ENCODE assay signal across 9 mouse cellular contexts in the genomic region with DNA sequence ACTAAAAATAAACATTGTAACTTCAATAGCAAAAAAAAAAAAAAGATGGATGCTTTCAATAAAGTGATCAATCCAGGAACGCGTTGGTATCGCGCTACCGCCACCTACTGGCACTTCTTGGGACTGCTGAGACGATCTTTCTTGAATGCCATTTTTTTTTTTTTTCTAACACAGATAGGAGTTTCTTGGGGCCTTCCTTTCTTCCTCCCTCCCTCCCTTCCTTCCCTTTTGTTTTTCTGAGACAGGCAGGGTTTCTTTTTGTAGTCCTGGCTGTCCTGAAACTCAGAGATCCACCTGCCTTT. TPM values are rescaled to one million over a fixed set of nuclear protein-coding genes. Genes with fewer than 3 reads are reported as not detected.
DNase-seq lines count a peak whose midpoint lies in the region; ATAC-seq and TF ChIP-seq lines count a peak whose summit lies in the region.
"Had no signal": no experiment of that assay in that cellular context is flagged by ENCODE, and none has a peak within 500 bp of the region (broad histone marks: within the 10 kb centered on the region; RNA-seq: fewer than 3 reads in every experiment).

No protein-coding gene starts in this region.

- TF ChIP-seq CTCF in left cerebral cortex, adult 2 months (IDR thresholded peaks at IDR 0.05) = peak; percentile 85

- H3K4me1 ChIP-seq in embryonic facial prominence, embryonic 11.5 days (ENCODE audit: control insufficient read depth, insufficient read depth, low read length) = no peaks in the 10 kb centered on the region

- no peak overlapping the region for H3K4me3 ChIP-seq in left cerebral cortex, adult 2 months
- no peak overlapping the region for H3K4me3 ChIP-seq in embryonic facial prominence, embryonic 11.5 days (ENCODE audit: low read depth, low read length)

- H3K4me2 ChIP-seq in embryonic facial prominence, embryonic 11.5 days (ENCODE audit: low read depth, low read length) = no peak overlapping the region

- no peaks in the 10 kb centered on the region for H3K36me3 ChIP-seq in embryonic facial prominence, embryonic 11.5 days (replicated peaks; ENCODE audit: control insufficient read depth, insufficient read depth, low read depth, low read length)

- DNase-seq in adrenal gland, postnatal 10 days = peak; percentile 75
- DNase-seq in adrenal gland, adult 8-10 months = no peak
- peak; percentile 31 to 61 for DNase-seq in left cerebral cortex, adult 2 months (ENCODE audit: extremely low spot score in 1 of 2, low spot score in 2 of 2)
- no peak for DNase-seq in left cerebral cortex, adult 11 months (ENCODE audit: low spot score)
- DNase-seq in ZHBTc4 (ENCODE audit: low read depth, low spot score) = peak; percentile 94
- peak; percentile 95 for DNase-seq in embryonic facial prominence, embryonic 11.5 days (ENCODE audit: low spot score)
- DNase-seq in left cerebral cortex, postnatal 4 days = peak; percentile 67

- H3K27me3 ChIP-seq in embryonic facial prominence, embryonic 11.5 days (ENCODE audit: control insufficient read depth, insufficient read depth, low read length) = no peaks in the 10 kb centered on the region

- H3K9ac ChIP-seq in embryonic facial prominence, embryonic 11.5 days (replicated peaks; ENCODE audit: low read length) = no peak overlapping the region

- 0% methylated on average over 6 of the region's 6 CpGs for WGBS in embryonic facial prominence, embryonic 11.5 days

- no peak overlapping the region for H3K27ac ChIP-seq in left cerebral cortex, adult 2 months
- H3K27ac ChIP-seq in embryonic facial prominence, embryonic 11.5 days (replicated peaks; ENCODE audit: low read depth, low read length) = no peak overlapping the region

- H3K9me3 ChIP-seq in embryonic facial prominence, embryonic 11.5 days (replicated peaks; ENCODE audit: control insufficient read depth, low read length) = no peaks in the 10 kb centered on the region

- intact Hi-C loops in left cerebral cortex, adult 2 months (cut with DNase I) = no loop called here
- intact Hi-C loops in left cerebral cortex, postnatal 4 days (cut with DNase I) = loop anchor here (10.0 kb wide), 1 partner anchor 219 kb away; no protein-coding TSS in a partner anchor

- no peak for ATAC-seq in embryonic facial prominence, embryonic 11.5 days (replicated peaks; ENCODE audit: insufficient number of reproducible peaks, low FRiP score, low TSS enrichment, low read depth)
- peak; percentile 72; the same call in 1 of the 2 replicates for ATAC-seq in neutrophil, adult 5-6 weeks (ENCODE audit: extremely low read depth, insufficient number of reproducible peaks, low FRiP score, poor library complexity, severe bottlenecking)

RNA-seq across cellular contexts. Expression of a gene that starts 13.5 kb away (rescaled TPM):
- 10 to 100 TPM; 83.4 to 91.1 TPM for total RNA-seq in adrenal gland, postnatal 10 days (2021)
- total RNA-seq in adrenal gland, adult 8-10 months (2022) = 10 to 100 TPM; 76.2 to 98.5 (median 86.4) TPM
- total RNA-seq in left cerebral cortex, adult 2 months (2021) = 10 to 100 TPM; 33.3 to 53.1 TPM
- 56.9 and 60.7 TPM in 2 replicates for polyA plus RNA-seq in embryonic facial prominence, embryonic 11.5 days (2014; fragmentation: Nextera tagmentation; extraction: Ambion mirVana)
- total RNA-seq in left cerebral cortex, postnatal 4 days (2021) = 10 to 100 TPM; 26.8 to 33.6 TPM
- total RNA-seq in neutrophil, adult 5-6 weeks (2017) = 150 and 173 TPM in 2 replicates

RNA-seq across cellular contexts. Expression of a gene that starts 59.1 kb away (rescaled TPM):
- total RNA-seq in adrenal gland, postnatal 10 days (2021) = not detected
- total RNA-seq in adrenal gland, adult 8-10 months (2022) = not detected
- total RNA-seq in left cerebral cortex, adult 2 months (2021) = not detected
- 0.25 TPM in 2 replicates for polyA plus RNA-seq in embryonic facial prominence, embryonic 11.5 days (2014; fragmentation: Nextera tagmentation; extraction: Ambion mirVana)
- not detected for total RNA-seq in left cerebral cortex, postnatal 4 days (2021)
- not detected in 2 replicates for total RNA-seq in neutrophil, adult 5-6 weeks (2017)
- total RNA-seq: heart, postnatal 10 days had no signal

Comparison
In these comparisons a context has a peak if more than half of its experiments do, and no peak if none do; other contexts are left out.
1. DNase-seq: peak in adrenal gland, postnatal 10 days (single experiment), left cerebral cortex, adult 2 months (2 of 2), ZHBTc4 (single experiment), embryonic facial prominence, embryonic 11.5 days (single experiment) and left cerebral cortex, postnatal 4 days (single experiment); none in adrenal gland, adult 8-10 months (single experiment) and left cerebral cortex, adult 11 months (single experiment).